Mouse (Mus musculus): ENCODE measurements around the gene Tmc4.

- no peak for TF ChIP-seq GATA1 (IDR thresholded peaks at IDR 0.05; ENCODE audit: low read length)
- TF ChIP-seq TAL1 (IDR thresholded peaks at IDR 0.05; ENCODE audit: low read length), result no peak
Measured at GRCm38 (mm10) chr7:3694076-3694948, 17.0 kb upstream of the Tmc4 start.
